ENCODE assay signal across 8 mouse cellular contexts in genomic region chr5:137032641-137033074, GRCm38 (mm10). TPM values are rescaled to one million over a fixed set of nuclear protein-coding genes. Genes with fewer than 3 reads are reported as not detected.
DNase-seq lines count a peak whose midpoint lies in the region; ATAC-seq and TF ChIP-seq lines count a peak whose summit lies in the region.

No protein-coding gene starts in this region.

- peak; percentile 90 for DNase-seq in c-Kit-positive CD71-positive TER-119-positive erythroid progenitor cells, embryonic 14.5 days (ENCODE audit: low spot score)
- peak; percentile 86 to 88 for DNase-seq in heart, postnatal 10 days
- peak; percentile 96 to 97 for DNase-seq in kidney, postnatal 4 days
- DNase-seq in lung, adult 2 months: peak; percentile 86
- peak; percentile 84 for DNase-seq in testis, postnatal 14 days (ENCODE audit: low spot score)

- TF ChIP-seq CTCF in ES-Bruce4 (IDR thresholded peaks at IDR 0.05; ENCODE audit: low read depth, low read length): no peak
- no peak for TF ChIP-seq CTCF in lung, adult 2 months (IDR thresholded peaks at IDR 0.05; ENCODE audit: insufficient read depth, low read length)

- intact Hi-C loops in heart, postnatal 10 days (cut with DNase I): no loop called here

- H3K4me1 ChIP-seq in ES-Bruce4 (ENCODE audit: control insufficient read depth, insufficient read depth, low read length): no peaks in the 10 kb centered on the region
- peaks cover 37% of the 10 kb centered on the region for H3K4me1 ChIP-seq in forebrain, embryonic 12.5 days
- H3K4me1 ChIP-seq in lung, adult 2 months (ENCODE audit: control insufficient read depth, insufficient read depth, low read length): peaks cover 13% of the 10 kb centered on the region

- peak overlapping the region; percentile 54 for H3K9ac ChIP-seq in ES-Bruce4 (ENCODE audit: low read depth, poor library complexity, severe bottlenecking)
- H3K9ac ChIP-seq in forebrain, embryonic 12.5 days: peak overlapping the region; percentile 45

- H3K4me2 ChIP-seq in forebrain, embryonic 12.5 days: peak overlapping the region; percentile 98

- no peak for TF ChIP-seq POLR2A in ES-Bruce4 (IDR thresholded peaks at IDR 0.05; ENCODE audit: insufficient read depth, low read length)
- TF ChIP-seq POLR2A in lung, adult 2 months (IDR thresholded peaks at IDR 0.05; ENCODE audit: borderline replicate concordance, extremely low read depth, low read depth, low read length): no peak

- WGBS in forebrain, embryonic 12.5 days: under 1% methylated on average over 43 of the region's 49 CpGs
- 2% methylated on average over 45 of the region's 49 CpGs for WGBS in lung, adult 2 months

- H3K27ac ChIP-seq in ES-Bruce4 (ENCODE audit: insufficient read depth, low read length): no peak overlapping the region
- no peak overlapping the region for H3K27ac ChIP-seq in forebrain, embryonic 12.5 days

- H3K27me3 ChIP-seq in ES-Bruce4 (ENCODE audit: control insufficient read depth, insufficient read depth, low read length, poor library complexity, severe bottlenecking): peaks cover 8% of the 10 kb centered on the region; the same call in 1 of the 2 replicates
- H3K27me3 ChIP-seq in forebrain, embryonic 12.5 days: peaks cover 65% of the 10 kb centered on the region

- peak overlapping the region; percentile 85 for H3K4me3 ChIP-seq in ES-Bruce4 (ENCODE audit: low read depth, low read length)
- H3K4me3 ChIP-seq in forebrain, embryonic 12.5 days (replicated peaks): peak overlapping the region; percentile 49
- H3K4me3 ChIP-seq in lung, adult 2 months (replicated peaks; ENCODE audit: extremely low read depth, low read depth, low read length): peak overlapping the region; percentile 39

- no peak for TF ChIP-seq EP300 in ES-Bruce4 (IDR thresholded peaks at IDR 0.05; ENCODE audit: insufficient read depth, low read depth, low read length)

- no peaks in the 10 kb centered on the region for H3K36me3 ChIP-seq in ES-Bruce4 (ENCODE audit: control insufficient read depth, insufficient read depth, low read length, poor library complexity, severe bottlenecking)
- peaks cover 24% of the 10 kb centered on the region for H3K36me3 ChIP-seq in forebrain, embryonic 12.5 days (replicated peaks)

- no peaks in the 10 kb centered on the region for H3K9me3 ChIP-seq in ES-Bruce4 (replicated peaks; ENCODE audit: control insufficient read depth, insufficient read depth, low read length, poor library complexity, severe bottlenecking)
- H3K9me3 ChIP-seq in forebrain, embryonic 12.5 days: no peaks in the 10 kb centered on the region

- peak; percentile 78 for ATAC-seq in forebrain, embryonic 12.5 days (ENCODE audit: low FRiP score)
- ATAC-seq in neutrophil, adult 5-6 weeks (ENCODE audit: extremely low read depth, insufficient number of reproducible peaks, low FRiP score, poor library complexity, severe bottlenecking): peak; percentile 30

RNA-seq across cellular contexts. Expression of gene Vgf, which starts 6.5 kb away (rescaled TPM):
- 3.7 and 5.7 TPM in 2 replicates for polyA plus RNA-seq in ES-Bruce4 (2011; ENCODE audit: insufficient read depth, insufficient read length, low read depth, missing spikeins)
- 0.68 and 0.92 TPM in 2 replicates for polyA plus RNA-seq in forebrain, embryonic 12.5 days (2016; fragmentation: Nextera tagmentation; extraction: Ambion mirVana)
- not detected for total RNA-seq in heart, postnatal 10 days (2021)
- 0.03 TPM in 1 of 2 replicates, not detected in the other for polyA plus RNA-seq in lung, adult 2 months (2012; rRNA removed)
- total RNA-seq in neutrophil, adult 5-6 weeks (2017): not detected in 2 replicates

RNA-seq across cellular contexts. Expression of gene Ap1s1, which starts 13.3 kb away (rescaled TPM):
- 68.6 and 78.9 TPM in 2 replicates for polyA plus RNA-seq in ES-Bruce4 (2011; ENCODE audit: insufficient read depth, insufficient read length, low read depth, missing spikeins)
- polyA plus RNA-seq in forebrain, embryonic 12.5 days (2016; fragmentation: Nextera tagmentation; extraction: Ambion mirVana): 209 and 221 TPM in 2 replicates
- 10 to 100 TPM; 59.7 to 65.0 TPM for total RNA-seq in heart, postnatal 10 days (2021)
- polyA plus RNA-seq in lung, adult 2 months (2012; rRNA removed): 29.0 and 32.0 TPM in 2 replicates
- 9.2 and 16.7 TPM in 2 replicates for total RNA-seq in neutrophil, adult 5-6 weeks (2017)

RNA-seq across cellular contexts. Expression of gene Serpine1, which starts 39.4 kb away (rescaled TPM):
- 32.8 and 33.4 TPM in 2 replicates for polyA plus RNA-seq in ES-Bruce4 (2011; ENCODE audit: insufficient read depth, insufficient read length, low read depth, missing spikeins)
- polyA plus RNA-seq in forebrain, embryonic 12.5 days (2016; fragmentation: Nextera tagmentation; extraction: Ambion mirVana): 0.11 and 0.35 TPM in 2 replicates
- 10 to 100 TPM; 11.0 to 19.3 TPM for total RNA-seq in heart, postnatal 10 days (2021)
- 19.8 and 22.0 TPM in 2 replicates for polyA plus RNA-seq in lung, adult 2 months (2012; rRNA removed)
- not detected in 2 replicates for total RNA-seq in neutrophil, adult 5-6 weeks (2017)

RNA-seq across cellular contexts. Expression of gene Znhit1, which starts 44.8 kb away (rescaled TPM):
- polyA plus RNA-seq in ES-Bruce4 (2011; ENCODE audit: insufficient read depth, insufficient read length, low read depth, missing spikeins): 26.6 and 27.0 TPM in 2 replicates
- polyA plus RNA-seq in forebrain, embryonic 12.5 days (2016; fragmentation: Nextera tagmentation; extraction: Ambion mirVana): 97.9 and 102 TPM in 2 replicates
- total RNA-seq in heart, postnatal 10 days (2021): 10 to 100 TPM; 51.6 to 53.4 TPM
- polyA plus RNA-seq in lung, adult 2 months (2012; rRNA removed): 70.3 and 82.0 TPM in 2 replicates
- total RNA-seq in neutrophil, adult 5-6 weeks (2017): 30.1 and 31.9 TPM in 2 replicates

RNA-seq across cellular contexts. Expression of gene Plod3, which starts 45.8 kb away (rescaled TPM):
- 29.3 and 33.9 TPM in 2 replicates for polyA plus RNA-seq in ES-Bruce4 (2011; ENCODE audit: insufficient read depth, insufficient read length, low read depth, missing spikeins)
- polyA plus RNA-seq in forebrain, embryonic 12.5 days (2016; fragmentation: Nextera tagmentation; extraction: Ambion mirVana): 34.5 and 36.4 TPM in 2 replicates
- 10 to 100 TPM; 45.0 to 47.1 TPM for total RNA-seq in heart, postnatal 10 days (2021)
- polyA plus RNA-seq in lung, adult 2 months (2012; rRNA removed): 84.8 and 85.6 TPM in 2 replicates
- total RNA-seq in neutrophil, adult 5-6 weeks (2017): 76.2 TPM in 2 replicates

Comparison
In these comparisons a context has a peak if more than half of its experiments do, and no peak if none do; other contexts are left out.
1. RNA of gene Serpine1, which starts 39.4 kb away (polyA plus RNA-seq): 32.8 to 33.4 TPM in ES-Bruce4 and 19.8 to 22.0 TPM in lung, adult 2 months; 0.11 to 0.35 TPM in forebrain, embryonic 12.5 days; every median in the first group is over 10 times any median in the second.
2. Peak in every context shown above with its lines, with median percentiles within 50 percentile points of each other: H3K4me3 ChIP-seq and DNase-seq.